Mouse (Mus musculus) olfactory bulb, adult 2 months (tissue): ENCODE data around the gene Wdr38.

Experiments used
- CTCF ChIP-seq: fragments of 200-500 bp; IDR thresholded peaks from 2 replicates; pipeline ENCODE4 v1.5.1; 2012; ENCODE audit warnings: low read depth, mild to moderate bottlenecking, low read length, moderate library complexity; ENCODE audit not compliant: insufficient read depth
- POLR2A ChIP-seq: fragments of 200-500 bp; IDR thresholded peaks from 2 replicates; pipeline ENCODE4 v1.6.1; 2012; ENCODE audit warnings: mild to moderate bottlenecking, low read depth, low read length, moderate library complexity; ENCODE audit not compliant: insufficient read depth

DNA sequence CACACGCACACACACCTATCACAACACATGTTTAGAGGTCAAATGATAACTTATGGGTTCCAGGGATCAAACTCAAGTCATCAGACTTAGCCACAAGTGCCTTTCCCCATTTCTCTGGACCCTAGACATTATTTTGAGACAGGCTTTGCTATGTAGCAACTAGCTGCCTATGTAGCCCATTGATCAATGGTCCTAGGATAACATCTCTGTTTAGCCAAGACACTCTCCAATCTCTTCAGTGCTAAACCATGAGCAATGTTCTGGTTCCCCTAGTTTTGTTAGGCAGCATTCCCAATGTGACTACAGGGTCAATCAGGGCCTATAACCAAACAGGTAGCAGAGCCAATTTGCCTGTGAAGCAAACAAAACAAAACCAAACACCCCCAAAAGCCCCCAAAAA is 51.2 kb downstream of the Wdr38 start:
- TF ChIP-seq POLR2A (no peak), CTCF (no peak)
